Mouse (Mus musculus): Measurements from ENCODE around the gene B3gnt6.

B3gnt6 gene

GRCm38 (mm10) chr7:98177566-98177928 is 21.7 kb downstream of the B3gnt6 start:
- no peak for DNase-seq (ENCODE audit: extremely low read depth, low read depth)

DNA sequence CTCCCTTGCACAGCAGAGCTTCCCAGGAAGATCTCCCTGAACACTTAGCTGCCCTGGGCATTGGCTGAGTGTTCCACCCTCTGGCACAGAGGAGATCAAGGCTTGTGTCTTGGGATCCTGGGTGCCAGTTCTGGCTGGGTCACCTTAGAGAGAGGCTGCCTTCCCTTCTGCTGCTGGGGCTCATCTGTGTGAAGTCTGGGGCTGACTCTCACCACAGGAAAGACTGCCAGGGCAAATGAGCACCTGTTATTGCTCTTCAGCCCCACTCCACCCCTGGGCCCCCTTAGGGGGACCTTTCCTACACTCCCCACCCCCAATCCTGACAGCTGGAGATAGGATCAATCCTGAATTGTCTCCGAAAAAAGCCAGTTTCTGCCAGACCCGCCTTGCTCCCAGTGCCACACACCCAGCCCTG is 22.2 kb downstream of the B3gnt6 start:
- no peak for DNase-seq (ENCODE audit: extremely low read depth, low read depth)

GRCm38 (mm10) chr7:98176322-98177070 is 22.8 kb downstream of the B3gnt6 start:
- DNase-seq (ENCODE audit: extremely low read depth, low read depth), result no peak

GRCm38 (mm10) chr7:98174883-98175755 is 24.2 kb downstream of the B3gnt6 start:
- DNase-seq (ENCODE audit: extremely low read depth, low read depth), result no peak

- DNase-seq (ENCODE audit: extremely low read depth, low read depth), result no peak
These were observed 25.9 kb downstream of the B3gnt6 start for GRCm38 (mm10) chr7:98173408-98173807.

GRCm38 (mm10) chr7:98172661-98173060 is 26.6 kb downstream of the B3gnt6 start:
- no peak for DNase-seq (ENCODE audit: extremely low read depth, low read depth)

- DNase-seq (ENCODE audit: extremely low read depth, low read depth), result no peak
These were observed 27.9 kb downstream of the B3gnt6 start for GRCm38 (mm10) chr7:98171141-98172073.

- no peak for DNase-seq (ENCODE audit: extremely low read depth, low read depth)
These were observed 34.2 kb downstream of the B3gnt6 start for GRCm38 (mm10) chr7:98164999-98165528.

DNA sequence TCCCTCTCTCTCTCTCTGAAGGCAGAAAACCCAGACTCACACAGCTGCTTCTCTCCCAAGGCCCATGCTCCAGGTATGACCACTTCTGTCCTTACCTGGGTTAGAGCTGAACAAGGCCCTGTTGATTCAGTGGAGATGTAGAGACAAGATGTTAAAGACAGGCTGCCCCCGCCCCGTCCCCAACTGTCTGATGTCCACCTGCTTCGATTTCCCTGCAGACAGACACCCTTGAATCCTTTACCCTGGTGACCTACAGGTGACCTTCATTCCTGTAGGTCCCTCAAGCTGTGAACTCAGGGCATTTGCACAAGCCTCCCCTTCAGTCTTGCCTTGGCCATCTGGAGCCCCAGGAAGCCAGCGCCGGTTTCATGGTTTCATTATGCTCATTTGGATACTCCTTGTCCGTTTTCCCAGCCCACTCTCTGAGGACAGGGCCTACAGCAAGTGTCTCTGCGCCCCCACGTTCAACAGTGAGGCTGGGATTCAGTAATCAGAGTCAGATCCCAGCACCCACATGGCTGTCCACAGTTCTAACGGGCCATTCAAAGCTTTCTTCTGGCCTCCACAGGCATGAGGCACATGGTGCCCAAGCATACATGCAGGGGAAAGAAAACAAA is 34.8 kb downstream of the B3gnt6 start:
- DNase-seq (ENCODE audit: extremely low read depth, low read depth), result no peak

GRCm38 (mm10) chr7:98163700-98164099 is 35.6 kb downstream of the B3gnt6 start:
- no peak for DNase-seq (ENCODE audit: extremely low read depth, low read depth)

GRCm38 (mm10) chr7:98162239-98162638 is 37.0 kb downstream of the B3gnt6 start:
- no peak for DNase-seq (ENCODE audit: extremely low read depth, low read depth)

DNA sequence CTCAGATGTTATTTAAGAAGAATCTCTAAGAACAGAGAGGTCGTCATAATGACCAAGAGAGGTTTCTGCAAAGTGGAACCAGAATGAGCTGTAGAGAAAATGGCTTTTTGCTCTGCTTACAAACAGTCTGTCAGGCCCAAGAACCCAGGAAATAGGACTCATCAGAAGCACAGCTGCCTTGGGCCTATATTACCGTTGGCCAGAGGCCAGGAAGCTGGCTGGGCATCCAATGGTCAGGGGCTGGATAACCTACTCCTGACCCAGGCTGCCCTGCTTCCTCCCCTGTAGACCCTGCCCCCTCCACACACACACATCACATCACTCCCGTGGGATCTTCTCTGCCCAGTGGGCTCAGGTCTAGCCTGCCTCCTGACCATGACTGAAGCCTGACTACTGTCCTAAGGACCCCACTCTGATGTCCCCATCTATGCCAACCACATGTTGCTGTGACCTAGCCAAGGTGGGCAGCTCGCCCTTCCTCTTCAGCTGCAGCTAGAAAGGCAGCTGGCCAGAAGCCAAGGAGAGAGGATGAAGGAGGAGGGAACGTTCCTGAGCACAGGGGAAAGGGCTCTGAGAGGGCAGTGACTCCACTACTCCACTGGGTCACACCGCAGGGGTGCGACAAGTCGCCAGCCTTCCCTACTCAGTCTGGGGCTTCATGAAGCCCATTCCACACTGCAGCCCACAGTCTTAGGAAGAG is 39.1 kb downstream of the B3gnt6 start:
- DNase-seq (ENCODE audit: extremely low read depth, low read depth), result no peak

GRCm38 (mm10) chr7:98158481-98158880 is 40.8 kb downstream of the B3gnt6 start:
- DNase-seq (ENCODE audit: extremely low read depth, low read depth), result no peak

DNA sequence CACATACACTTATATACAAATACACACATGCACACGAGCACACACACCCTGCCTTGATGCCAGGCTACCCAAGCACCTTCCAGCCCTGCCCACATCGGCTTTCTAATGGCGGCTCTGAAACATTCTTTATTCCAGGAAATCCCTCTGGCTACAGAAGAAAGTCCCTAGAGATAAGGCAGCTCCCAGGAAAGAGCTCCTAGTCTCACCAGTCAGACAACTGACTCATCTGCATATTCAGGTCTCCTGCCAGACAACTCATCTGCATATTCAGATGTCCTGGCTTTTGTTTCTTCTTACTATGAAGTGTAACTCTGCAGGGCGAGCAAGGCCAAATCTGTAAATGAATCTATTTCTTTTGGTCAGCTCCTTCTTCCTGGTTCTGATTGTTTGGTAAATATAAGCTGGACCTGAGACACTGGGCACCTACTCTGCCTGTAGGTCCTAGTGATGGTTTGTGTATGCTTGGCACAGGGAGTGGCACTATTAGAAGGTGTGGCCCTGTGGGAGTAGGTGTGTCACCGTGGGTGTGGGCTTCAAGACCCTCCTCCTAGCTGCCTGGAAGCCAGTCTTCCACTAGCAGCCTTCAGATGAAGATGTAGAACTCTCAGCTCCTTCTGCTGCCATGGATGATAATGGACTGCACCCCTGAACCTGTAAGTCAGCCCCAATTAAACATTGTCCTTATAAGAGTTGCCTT is 41.5 kb downstream of the B3gnt6 start:
- DNase-seq (ENCODE audit: extremely low read depth, low read depth), result no peak

DNA sequence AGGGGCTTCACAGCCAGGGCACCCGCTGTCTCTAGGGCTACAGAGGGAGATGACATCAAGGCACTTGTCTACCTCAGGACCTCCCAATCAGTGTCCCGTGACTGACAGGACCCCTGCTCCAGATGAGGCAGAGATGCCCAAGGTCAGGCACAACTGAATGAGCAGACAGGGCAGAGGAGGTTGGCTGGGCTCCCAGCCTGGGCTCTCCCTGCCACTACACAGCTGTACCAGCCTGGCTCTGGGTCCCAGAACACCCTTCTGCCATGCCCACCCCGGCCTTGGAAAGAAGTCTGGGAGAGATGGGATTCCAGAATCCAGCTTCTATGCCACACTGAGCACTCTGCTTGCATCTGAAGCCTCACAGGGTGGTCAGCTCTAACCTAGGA is 43.0 kb downstream of the B3gnt6 start:
- DNase-seq (ENCODE audit: extremely low read depth, low read depth), result no peak

DNA sequence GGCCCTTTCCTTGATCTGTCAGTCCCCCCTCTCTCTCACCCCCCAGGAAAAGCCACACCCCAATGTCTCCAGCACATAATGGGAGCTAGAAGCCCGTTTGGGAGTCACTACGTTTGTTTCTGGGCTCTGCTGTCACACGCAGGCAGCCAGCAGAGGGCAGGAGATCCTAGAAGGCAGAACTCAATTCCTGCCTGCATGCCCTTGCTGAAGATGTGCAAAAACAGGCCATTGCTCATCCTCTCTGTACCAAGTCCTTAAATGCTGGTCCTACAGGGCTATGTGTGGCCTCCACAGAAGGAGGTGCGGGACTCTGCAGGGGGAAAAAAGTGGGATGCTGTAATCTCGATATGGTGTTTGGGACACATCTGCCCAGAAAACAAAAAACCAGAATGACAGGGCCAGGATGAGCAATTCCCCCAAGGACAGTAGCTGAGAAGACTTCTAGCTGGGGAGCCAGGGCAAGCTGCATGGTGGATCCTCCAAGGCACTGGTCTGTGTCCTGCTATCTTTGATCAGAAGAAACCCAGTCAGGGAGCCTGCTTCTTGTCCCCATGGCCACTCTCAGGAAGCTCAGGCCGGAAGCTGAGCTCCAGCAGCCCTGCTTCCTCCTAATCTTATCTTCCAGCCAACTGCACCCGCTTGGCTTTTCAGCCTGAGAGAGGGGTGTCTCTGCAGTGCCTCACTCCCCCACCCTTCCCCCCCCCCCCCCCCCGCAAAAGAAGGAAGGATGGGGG is 43.6 kb downstream of the B3gnt6 start:
- DNase-seq (ENCODE audit: extremely low read depth, low read depth), result peak; percentile 80

- DNase-seq (ENCODE audit: extremely low read depth, low read depth), result no peak
These were observed 45.4 kb downstream of the B3gnt6 start for GRCm38 (mm10) chr7:98153892-98154291.

DNA sequence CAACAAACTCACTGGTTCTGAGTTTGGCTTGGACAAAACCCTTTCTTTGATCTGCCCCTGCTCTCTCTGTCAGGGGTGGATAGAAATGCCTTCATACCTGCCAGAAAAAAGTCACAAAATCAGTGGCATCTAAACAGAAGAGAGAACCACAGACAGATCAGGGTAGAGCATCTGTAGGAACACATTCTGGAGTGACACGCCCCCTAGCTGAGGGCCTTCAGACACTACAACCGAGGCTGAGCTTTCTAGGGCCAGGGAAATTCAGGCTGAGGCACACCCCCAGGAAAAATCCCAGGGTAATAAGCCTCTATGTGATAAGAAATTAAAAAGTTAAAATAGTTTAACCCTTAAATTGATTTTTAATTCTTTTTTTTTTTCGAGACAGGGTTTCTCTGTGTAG is 45.9 kb downstream of the B3gnt6 start:
- DNase-seq (ENCODE audit: extremely low read depth, low read depth), result no peak

DNA sequence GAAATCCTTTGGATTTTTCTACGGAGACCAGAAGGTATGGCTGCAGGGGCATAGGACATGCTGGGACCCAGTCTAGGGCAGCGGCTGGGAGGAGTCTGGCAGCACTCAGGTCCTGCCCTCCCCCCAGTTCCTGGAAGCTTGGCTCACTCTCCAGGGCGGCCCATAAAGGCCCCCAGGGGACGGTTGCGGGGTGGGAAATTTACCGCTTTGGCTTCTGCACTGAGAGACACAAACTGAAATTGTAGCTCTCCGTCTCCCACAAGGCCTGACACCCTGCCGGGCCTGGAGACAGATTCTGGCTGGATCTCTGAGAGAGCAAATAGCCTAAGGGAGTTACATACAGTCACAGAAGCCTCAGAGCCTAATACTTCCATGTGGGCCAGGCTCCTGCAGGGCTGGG is 46.9 kb downstream of the B3gnt6 start:
- DNase-seq (ENCODE audit: extremely low read depth, low read depth), result no peak

All from MEL-GATA-1-ER (cell line).